Mouse (Mus musculus) left cerebral cortex, postnatal 36 days (tissue): ENCODE measurements around the gene Larp4b. TPM values are rescaled to one million over a fixed set of nuclear protein-coding genes. Genes with fewer than 3 reads are reported as not detected.

ENCODE experiments used
- DNase-seq, 2 experiments: peaks; one replicate each; pipeline ENCODE4 v3.0.0; 2021 to 2022; ENCODE audit warnings: low spot score in 2 of 2, mixed read lengths in 1 of 2
- intact Hi-C: fragments of 180-260 bp; cut with DNase I; formaldehyde crosslinking; loops from one replicate; pipeline ENCODE4 v1.15.1; 2025
- total RNA-seq, 2 experiments: library from RNA; stranded (reverse); gene quantifications; 2 replicates each; pipeline ENCODE4 v1.2.3; 2021

Gene Larp4b
- total RNA-seq, 2 experiments from 2014 or later = 75.5 to 76.3 TPM

- intact Hi-C loops = no loop called here
- DNase-seq = no peak
Observed at GRCm38 (mm10) chr13:9120835-9121542, 27.3 kb downstream of the Larp4b start.

- no peak for DNase-seq
- intact Hi-C loops = no loop called here
Observed at GRCm38 (mm10) chr13:9122045-9122444, 28.4 kb downstream of the Larp4b start.

- no peak for DNase-seq
- intact Hi-C loops = no loop called here
Observed at GRCm38 (mm10) chr13:9125193-9125592, 31.5 kb downstream of the Larp4b start.

GRCm38 (mm10) chr13:9127715-9128114 is 34.0 kb downstream of the Larp4b start:
- intact Hi-C loops = no loop called here
- no peak for DNase-seq

- no peak for DNase-seq
- intact Hi-C loops = no loop called here
Observed at GRCm38 (mm10) chr13:9128707-9129314, 35.1 kb downstream of the Larp4b start.

- no peak for DNase-seq
- intact Hi-C loops = no loop called here
Observed at GRCm38 (mm10) chr13:9134421-9134820, 40.7 kb downstream of the Larp4b start.

- DNase-seq = no peak
- intact Hi-C loops = no loop called here
Observed at GRCm38 (mm10) chr13:9136088-9136487, 42.4 kb downstream of the Larp4b start.

- intact Hi-C loops = no loop called here
- peak; percentile 38 to 42 for DNase-seq
Observed at GRCm38 (mm10) chr13:9136733-9137132, 43.1 kb downstream of the Larp4b start.

- intact Hi-C loops = no loop called here
- no peak for DNase-seq
Observed at GRCm38 (mm10) chr13:9139466-9139991, 45.8 kb downstream of the Larp4b start.

GRCm38 (mm10) chr13:9140204-9140603 is 46.5 kb downstream of the Larp4b start:
- DNase-seq = no peak
- intact Hi-C loops = no loop called here

- intact Hi-C loops = no loop called here
- no peak for DNase-seq
Observed at GRCm38 (mm10) chr13:9142371-9142770, 48.7 kb downstream of the Larp4b start.

- no peak for DNase-seq
- intact Hi-C loops = no loop called here
Observed at GRCm38 (mm10) chr13:9148830-9149229, 55.1 kb downstream of the Larp4b start.

- no peak for DNase-seq
- intact Hi-C loops = no loop called here
Observed at GRCm38 (mm10) chr13:9149473-9150217, 56.0 kb downstream of the Larp4b start.

GRCm38 (mm10) chr13:9151100-9151499 is 57.4 kb downstream of the Larp4b start:
- intact Hi-C loops = no loop called here

GRCm38 (mm10) chr13:9151619-9152018 is 57.9 kb downstream of the Larp4b start:
- intact Hi-C loops = no loop called here
- DNase-seq = no peak

More at GRCm38 (mm10) chr13:9151100-9151499, 57.4 kb downstream of the Larp4b start:
- no peak for DNase-seq

- intact Hi-C loops = no loop called here
- DNase-seq = no peak
Observed at GRCm38 (mm10) chr13:9152267-9152666, 58.6 kb downstream of the Larp4b start.

GRCm38 (mm10) chr13:9153803-9154202 is 60.1 kb downstream of the Larp4b start:
- intact Hi-C loops = no loop called here
- DNase-seq = no peak

- DNase-seq = no peak
- intact Hi-C loops = no loop called here
Observed at GRCm38 (mm10) chr13:9159282-9159681, 65.6 kb downstream of the Larp4b start.

GRCm38 (mm10) chr13:9162888-9163287 is 69.2 kb downstream of the Larp4b start:
- DNase-seq = no peak
- intact Hi-C loops = no loop called here

GRCm38 (mm10) chr13:9167842-9168241 is 74.2 kb downstream of the Larp4b start:
- intact Hi-C loops = no loop called here

More at GRCm38 (mm10) chr13:9167842-9168241, 74.2 kb downstream of the Larp4b start:
- no peak for DNase-seq
